Mouse (Mus musculus) erythroblast, embryonic 14.5 days (primary cell): ENCODE measurements around the gene Lgi4.

Source experiments
- GATA1 ChIP-seq: IDR thresholded peaks from 2 replicates; pipeline ENCODE4 v1.6.1; 2012; ENCODE audit warnings: low read length, inconsistent platforms, mixed read lengths
- TAL1 ChIP-seq: IDR thresholded peaks from 3 replicates; pipeline ENCODE4 v1.6.1; 2012; ENCODE audit warnings: low read length, inconsistent platforms, mixed read lengths

DNA sequence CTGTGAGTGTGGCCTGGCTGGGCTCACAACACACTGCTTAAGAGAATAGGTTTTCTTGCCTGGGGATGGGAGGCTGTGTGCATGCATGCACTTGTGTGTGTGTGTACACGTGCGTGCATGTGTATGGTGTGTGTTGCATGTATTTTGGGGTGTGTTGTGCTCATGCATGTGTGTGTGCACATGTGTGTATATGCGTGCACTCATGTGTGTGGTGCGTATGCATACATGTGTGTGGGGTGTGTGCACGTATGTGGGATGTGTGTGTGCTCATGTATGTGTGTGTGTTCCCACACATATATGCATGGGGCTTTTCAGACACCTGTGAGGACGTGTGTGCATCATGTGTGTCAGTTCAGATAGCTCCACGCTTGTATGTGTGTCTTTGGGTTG lies 1.5 kb downstream of the Lgi4 start:
- TF ChIP-seq GATA1: no peak
- TF ChIP-seq TAL1: no peak
